Mouse (Mus musculus): Measurements from ENCODE around the gene Gm9507.

DNA sequence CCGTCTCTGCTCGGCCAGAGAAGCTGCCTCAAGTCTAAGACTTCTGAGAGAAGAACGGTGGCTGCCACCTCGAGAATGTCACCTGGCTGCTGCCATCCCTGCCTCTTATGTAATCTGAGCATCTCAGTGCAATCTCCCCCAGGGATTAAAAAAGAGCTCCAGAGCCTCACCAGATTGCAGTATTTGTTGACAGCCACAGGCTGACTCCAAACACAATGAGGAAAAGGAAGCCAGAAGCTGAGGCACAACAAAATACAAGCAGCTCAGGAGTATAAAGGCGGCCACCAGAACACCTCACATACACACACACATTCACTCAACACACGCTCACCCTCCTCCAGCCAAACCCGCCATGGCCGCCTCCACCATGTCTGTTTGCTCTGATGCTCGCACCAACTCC, 24.0 kb upstream of the Gm9507 start, which contains the start of gene Krtap10-10:
- TF ChIP-seq CTCF (IDR thresholded peaks at IDR 0.05; ENCODE audit: extremely low read depth, insufficient read depth, insufficient read length, insufficient replicate concordance) = no peak
- no peak for TF ChIP-seq POLR2A (IDR thresholded peaks at IDR 0.05; ENCODE audit: low read depth, low read length)

All from spleen, adult 2 months (tissue).